Mouse (Mus musculus) heart, postnatal 0 days (tissue): ENCODE measurements around the gene Tmem222. TPM values are rescaled to one million over a fixed set of nuclear protein-coding genes. Genes with fewer than 3 reads are reported as not detected.

ENCODE experiments used
- ATAC-seq: fragments of 200-750 bp; cut with Nextera tagmentation; 2 replicates; pipeline ENCODE4 v1.8.0; 2017; ENCODE audit warnings: low read depth, moderate number of reproducible peaks, moderate library complexity; ENCODE audit not compliant: insufficient read depth
- DNase-seq: peaks from one replicate; pipeline ENCODE4 v3.0.0-alpha.2; 2016; ENCODE audit warnings: low spot score
- H3K27ac ChIP-seq: fragments of 300-500 bp; sonication (generic); 2 replicates; pipeline ENCODE4 v1.5.1; 2014; ENCODE audit warnings: low read depth, mild to moderate bottlenecking
- H3K27me3 ChIP-seq: fragments of 300-500 bp; sonication (generic); 2 replicates; pipeline ENCODE4 v1.6.1; 2014; ENCODE audit warnings: low read length, mixed read lengths; ENCODE audit not compliant: control insufficient read depth, insufficient read depth
- H3K36me3 ChIP-seq: fragments of 300-500 bp; sonication (generic); replicated peaks from 2 replicates; pipeline ENCODE4 v1.6.1; 2014; ENCODE audit warnings: low read length, mixed read lengths; ENCODE audit not compliant: control insufficient read depth, insufficient read depth
- H3K4me1 ChIP-seq: fragments of 300-500 bp; sonication (generic); 2 replicates; pipeline ENCODE4 v1.6.1; 2014; ENCODE audit warnings: antibody characterized with exemption; ENCODE audit not compliant: control insufficient read depth, insufficient read depth
- H3K4me2 ChIP-seq: fragments of 300-500 bp; sonication (generic); 2 replicates; pipeline ENCODE4 v1.6.1; 2014; ENCODE audit warnings: low read depth, mild to moderate bottlenecking, low read length, moderate library complexity
- H3K4me3 ChIP-seq: fragments of 300-500 bp; sonication (generic); 2 replicates; pipeline ENCODE4 v1.5.1; 2014; ENCODE audit warnings: low read depth, low read length
- H3K9ac ChIP-seq: fragments of 300-500 bp; sonication (generic); replicated peaks from 2 replicates; pipeline ENCODE4 v1.6.1; 2014; ENCODE audit warnings: low read depth, low read length, mixed read lengths
- H3K9me3 ChIP-seq: fragments of 300-500 bp; sonication (generic); replicated peaks from 2 replicates; pipeline ENCODE4 v1.6.1; 2016; ENCODE audit warnings: low read length; ENCODE audit not compliant: control insufficient read depth
- CTCF ChIP-seq: IDR thresholded peaks from 2 replicates; pipeline ENCODE4 v1.5.1; 2016; ENCODE audit warnings: antibody characterized with exemption, control low read depth, low read depth
- EP300 ChIP-seq: IDR thresholded peaks from 2 replicates; pipeline ENCODE4 v1.6.1; 2016; ENCODE audit warnings: antibody characterized with exemption, low read depth
- WGBS: fragments of 180-500 bp; shearing (Covaris S2); extraction: QIAGEN DNeasy Blood & Tissue Kit; methylation state at CpG from one replicate; pipeline ENCODE4 v1.1.7; 2014; 5-methylcytosine and 5-hydroxymethylcytosine counted together
- polyA plus RNA-seq: library from polyadenylated mRNA; unstranded; fragments of >200 nt; fragmentation: Nextera tagmentation; extraction: Ambion mirVana; gene quantifications from 2 replicates; pipeline ENCODE4 v1.2.1, GENCODE M21; 2015
- total RNA-seq: library from RNA; depleted of rRNA; stranded (reverse); fragments of >200 nt; gene quantifications from 2 replicates; pipeline ENCODE4 v1.2.3, GENCODE M21; 2014; ENCODE audit warnings: low replicate concordance

Tmem222 gene
- total and polyA plus RNA-seq, 2 experiments from 2014 or later: 45.0 to 103 TPM

DNA sequence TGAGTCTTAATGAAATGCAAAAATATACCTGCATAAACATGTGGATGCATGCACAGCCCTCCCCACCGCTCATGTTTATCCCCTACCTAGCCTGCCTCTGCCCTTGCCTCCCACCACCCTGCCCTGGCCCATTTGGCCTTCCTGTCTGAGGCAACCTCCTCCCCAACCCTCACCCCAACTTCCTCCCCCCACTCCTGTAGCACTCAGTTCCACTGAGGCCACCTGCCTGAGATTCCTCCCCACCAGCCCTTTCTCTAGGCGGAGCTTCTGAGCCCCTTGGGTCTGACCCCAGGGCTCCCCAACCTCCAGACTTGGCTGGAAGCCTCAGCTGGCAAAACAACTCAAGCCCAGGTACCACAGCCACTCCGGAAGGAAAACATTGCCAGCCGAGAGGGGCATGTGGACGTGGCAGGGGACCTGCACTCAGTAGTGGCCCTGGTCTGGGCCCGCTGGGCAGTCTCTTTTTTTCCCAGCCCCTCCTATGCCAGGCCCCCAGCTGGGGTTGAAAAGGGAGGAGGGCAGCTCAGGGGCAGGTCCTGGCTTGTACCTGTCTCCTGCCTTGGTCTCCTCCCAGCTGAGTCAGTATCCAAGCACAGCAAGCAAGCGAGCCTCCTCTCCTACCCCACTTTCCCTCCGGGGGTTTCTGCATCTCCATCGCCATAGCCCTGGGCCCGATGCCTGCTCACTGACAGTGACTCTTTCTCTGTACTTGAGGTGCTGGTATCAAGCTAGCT lies 15.8 kb downstream of the Tmem222 start:
- Histone ChIP-seq H3K9me3 (no peaks in the 10 kb centered on the region), H3K4me1 (no peaks in the 10 kb centered on the region), H3K27me3 (peaks cover 8% of the 10 kb centered on the region; the same call in 1 of the 2 replicates), H3K4me2 (peak overlapping the region; percentile 3; the same call in 1 of the 2 replicates), H3K9ac (no peak overlapping the region), H3K27ac (no peak overlapping the region), H3K36me3 (peaks cover 20% of the 10 kb centered on the region), H3K4me3 (no peak overlapping the region)
- ATAC-seq: no peak
- no peak for DNase-seq
- TF ChIP-seq EP300 (no peak), CTCF (no peak)
- 55% methylated on average over 10 of the region's 10 CpGs for WGBS

DNA sequence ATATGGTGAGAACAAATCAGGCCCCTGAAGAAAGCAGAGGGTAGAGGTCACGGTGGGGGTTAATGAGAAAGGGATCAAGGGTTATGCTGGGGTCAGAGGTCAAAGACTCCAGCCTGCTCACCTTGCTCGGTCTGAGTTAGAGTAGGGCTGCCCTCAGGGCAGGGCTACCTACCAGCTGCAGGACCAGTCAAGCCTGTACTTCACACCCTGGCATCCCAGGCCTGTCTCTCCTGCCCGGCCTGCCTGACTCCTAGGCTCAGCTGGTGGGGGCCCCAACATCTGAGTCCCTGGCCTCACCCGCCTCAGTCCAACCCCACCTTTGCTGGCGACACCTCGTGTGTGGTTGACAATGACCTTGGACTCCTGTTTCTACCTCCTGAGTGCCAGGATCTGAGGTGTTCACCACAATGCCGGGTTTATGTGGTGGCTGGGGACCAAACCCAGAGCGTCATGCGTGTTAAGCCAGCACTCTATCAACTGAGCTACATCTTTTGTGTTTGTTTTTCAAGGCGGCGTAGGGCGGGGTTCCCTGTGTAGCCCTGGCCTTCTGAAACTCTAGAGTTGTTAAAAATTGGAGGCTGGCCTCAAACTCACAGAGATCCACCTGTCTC lies 19.7 kb downstream of the Tmem222 start:
- Histone ChIP-seq H3K36me3 (no peaks in the 10 kb centered on the region), H3K4me1 (no peaks in the 10 kb centered on the region), H3K27ac (no peak overlapping the region), H3K4me2 (no peak overlapping the region), H3K4me3 (no peak overlapping the region), H3K9ac (no peak overlapping the region), H3K27me3 (peaks cover 23% of the 10 kb centered on the region), H3K9me3 (no peaks in the 10 kb centered on the region)
- TF ChIP-seq CTCF: no peak
- TF ChIP-seq EP300: no peak
- WGBS: 81% methylated on average over 12 of the region's 12 CpGs
- DNase-seq (no peak), ATAC-seq (no peak)

DNA sequence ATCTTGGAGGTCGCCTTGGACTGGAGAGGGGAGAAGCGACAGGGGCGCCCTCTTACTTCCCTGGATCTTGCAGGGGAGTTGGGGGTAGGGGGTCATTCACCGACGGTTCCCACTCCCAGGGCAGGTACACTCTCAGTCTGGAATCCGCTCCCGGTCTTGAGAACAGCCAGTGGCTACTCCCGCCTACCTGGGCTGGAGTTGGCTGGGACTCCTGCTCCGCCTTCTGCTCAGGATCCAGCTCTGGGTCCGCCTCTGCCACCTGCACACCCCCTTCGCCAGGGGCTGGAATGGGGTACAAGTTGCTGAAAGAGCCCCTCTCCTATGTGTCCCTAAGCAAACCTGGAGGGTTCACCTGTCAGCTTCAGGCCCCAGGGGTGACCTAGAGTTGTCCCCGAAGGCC lies 20.4 kb downstream of the Tmem222 start:
- Histone ChIP-seq H3K4me3 (no peak overlapping the region), H3K36me3 (no peaks in the 10 kb centered on the region), H3K4me2 (no peak overlapping the region), H3K27me3 (peaks cover 27% of the 10 kb centered on the region), H3K9me3 (no peaks in the 10 kb centered on the region), H3K4me1 (no peaks in the 10 kb centered on the region), H3K9ac (no peak overlapping the region), H3K27ac (no peak overlapping the region)
- no peak for DNase-seq
- TF ChIP-seq CTCF: no peak
- TF ChIP-seq EP300: no peak
- 46% methylated on average over 12 of the region's 12 CpGs for WGBS
- ATAC-seq: no peak

DNA sequence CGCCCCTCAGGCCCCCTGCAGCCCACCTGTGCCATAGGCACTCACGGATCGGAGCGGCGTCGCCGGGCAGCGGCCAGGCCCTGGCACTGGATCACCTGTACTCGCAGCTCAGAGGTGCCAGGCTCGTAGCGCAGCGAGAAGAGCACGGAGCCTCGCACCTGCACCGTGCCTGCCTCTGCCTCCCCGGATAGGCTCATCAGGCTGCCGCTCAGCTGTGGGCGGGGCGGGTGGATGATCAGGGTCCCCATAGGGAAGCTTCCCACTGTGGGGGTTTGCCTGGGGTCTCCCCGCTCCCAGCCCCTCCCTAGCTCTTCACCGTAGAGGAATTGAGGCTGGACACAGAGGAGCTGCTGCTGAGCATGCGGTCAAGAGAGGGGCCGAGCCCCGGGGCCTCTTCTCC lies 20.8 kb downstream of the Tmem222 start:
- no peak overlapping the region for H3K27ac ChIP-seq

DNA sequence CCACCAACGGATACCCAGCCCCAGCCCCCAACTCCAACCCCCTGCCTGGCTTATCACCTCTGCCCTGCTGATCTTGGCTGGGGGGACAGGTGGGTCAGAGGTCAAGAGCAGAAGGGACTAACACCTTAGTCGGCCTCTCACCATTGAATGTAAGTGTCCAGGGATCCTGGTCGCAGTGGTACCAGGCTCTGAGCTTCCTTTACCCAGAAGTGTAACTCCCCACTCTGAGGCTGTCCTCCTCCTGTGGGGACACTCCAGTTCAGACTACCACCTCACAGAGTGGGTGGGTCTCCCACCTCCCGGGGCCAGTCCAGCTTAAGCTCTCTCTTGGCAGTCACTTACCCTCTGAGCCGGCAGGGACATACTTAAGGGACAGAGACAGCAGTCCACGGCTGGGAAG lies 22.2 kb downstream of the Tmem222 start:
- no peak overlapping the region for H3K4me3 ChIP-seq
- H3K36me3 ChIP-seq: no peaks in the 10 kb centered on the region
- 52% methylated on average over 6 of the region's 6 CpGs for WGBS
- H3K9me3 ChIP-seq: no peaks in the 10 kb centered on the region
- DNase-seq (no peak), ATAC-seq (no peak)
- no peaks in the 10 kb centered on the region for H3K4me1 ChIP-seq
- no peak overlapping the region for H3K9ac ChIP-seq
- no peak for TF ChIP-seq CTCF
- no peak for TF ChIP-seq EP300
- H3K27me3 ChIP-seq: peaks cover 45% of the 10 kb centered on the region
- H3K27ac ChIP-seq: no peak overlapping the region
- H3K4me2 ChIP-seq: no peak overlapping the region

More for the DNA sequence above, 20.8 kb downstream of the Tmem222 start:
- no peak overlapping the region for H3K4me2 ChIP-seq
- H3K4me1 ChIP-seq: no peaks in the 10 kb centered on the region
- no peak overlapping the region for H3K4me3 ChIP-seq
- no peak for ATAC-seq
- no peak for TF ChIP-seq CTCF
- no peak for TF ChIP-seq EP300
- H3K9ac ChIP-seq: no peak overlapping the region
- no peak for DNase-seq
- no peaks in the 10 kb centered on the region for H3K9me3 ChIP-seq
- H3K36me3 ChIP-seq: no peaks in the 10 kb centered on the region
- WGBS: 18% methylated on average over 21 of the region's 24 CpGs
- peaks cover 31% of the 10 kb centered on the region for H3K27me3 ChIP-seq

DNA sequence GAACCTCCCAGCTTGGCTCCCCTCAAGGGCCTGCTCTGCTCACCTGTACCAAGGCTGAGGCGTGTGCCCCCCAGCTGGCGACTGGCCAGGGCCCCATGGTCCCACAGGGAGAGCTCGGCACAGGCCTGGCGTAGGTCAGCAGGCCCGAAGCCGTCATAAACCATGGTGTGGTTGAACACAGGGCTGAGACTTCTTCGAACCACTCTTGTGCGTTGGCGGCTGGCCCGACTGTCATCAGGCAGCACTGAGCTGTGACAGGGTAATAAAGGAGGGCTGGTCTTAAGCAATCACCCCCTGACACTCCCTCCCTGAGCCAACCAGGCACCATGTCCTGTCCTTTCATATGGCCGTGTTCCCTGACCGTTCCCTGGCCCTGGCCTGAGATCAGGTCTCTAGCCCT lies 24.2 kb downstream of the Tmem222 start:
- Histone ChIP-seq H3K9ac (no peak overlapping the region), H3K27me3 (peaks cover 60% of the 10 kb centered on the region), H3K4me2 (no peak overlapping the region), H3K4me3 (no peak overlapping the region), H3K27ac (no peak overlapping the region), H3K4me1 (no peaks in the 10 kb centered on the region), H3K36me3 (no peaks in the 10 kb centered on the region), H3K9me3 (no peaks in the 10 kb centered on the region)
- WGBS: 69% methylated on average over 12 of the region's 12 CpGs
- DNase-seq (no peak), ATAC-seq (no peak)
- TF ChIP-seq EP300 (no peak), CTCF (no peak)
